Mouse (Mus musculus) E14TG2a.4 (cell line): ENCODE measurements around the gene H2al1g.

Experiments used
- CTCF ChIP-seq: conservative IDR thresholded peaks from 2 replicates; pipeline ENCODE4 v1.5.1; 2014; ENCODE audit warnings: low read length
- NANOG ChIP-seq: IDR thresholded peaks from 2 replicates; pipeline ENCODE4 v1.6.1; 2014; ENCODE audit warnings: borderline replicate concordance, low read length, mixed read lengths
- POU5F1 ChIP-seq: IDR thresholded peaks from 2 replicates; pipeline ENCODE4 v1.6.1; 2014; ENCODE audit warnings: low read length, borderline replicate concordance

- TF ChIP-seq CTCF (no peak), POU5F1 (no peak), NANOG (peak; percentile 68; the same call in 1 of the 2 replicates)
Observed at GRCm38 (mm10) chrX:11289244-11289643, 28.8 kb upstream of the H2al1g start.
